Mouse (Mus musculus) lung, embryonic 14.5 days (tissue): ENCODE measurements around the gene Ap1ar. TPM values are rescaled to one million over a fixed set of nuclear protein-coding genes. Genes with fewer than 3 reads are reported as not detected.

Source experiments
- ATAC-seq: fragments of 200-750 bp; cut with Nextera tagmentation; 2 replicates; pipeline ENCODE4 v1.8.0; 2017; ENCODE audit warnings: mild to moderate bottlenecking, moderate TSS enrichment, moderate library complexity; ENCODE audit not compliant: insufficient read depth
- DNase-seq: peaks from one replicate; pipeline ENCODE4 v3.0.0-alpha.2; 2015
- H3K27ac ChIP-seq: fragments of 300-500 bp; sonication (generic); 2 replicates; pipeline ENCODE4 v1.5.1; 2014; ENCODE audit warnings: low read depth, mild to moderate bottlenecking, moderate library complexity
- H3K27me3 ChIP-seq: fragments of 300-500 bp; sonication (generic); 2 replicates; pipeline ENCODE4 v1.6.1; 2014; ENCODE audit warnings: low read length, control low read depth; ENCODE audit not compliant: insufficient read depth
- H3K36me3 ChIP-seq: fragments of 300-500 bp; sonication (generic); 2 replicates; pipeline ENCODE4 v1.6.1; 2014; ENCODE audit warnings: control low read depth; ENCODE audit not compliant: insufficient read depth
- H3K4me1 ChIP-seq: fragments of 300-500 bp; sonication (generic); 2 replicates; pipeline ENCODE4 v1.6.1; 2014; ENCODE audit warnings: antibody characterized with exemption, control low read depth; ENCODE audit not compliant: insufficient read depth
- H3K4me2 ChIP-seq: fragments of 300-500 bp; sonication (generic); 2 replicates; pipeline ENCODE4 v1.6.1; 2014; ENCODE audit warnings: mild to moderate bottlenecking
- H3K4me3 ChIP-seq: fragments of 300-500 bp; sonication (generic); 2 replicates; pipeline ENCODE4 v1.5.1; 2014; ENCODE audit warnings: low read depth, low read length
- H3K9ac ChIP-seq: fragments of 300-500 bp; sonication (generic); 2 replicates; pipeline ENCODE4 v1.6.1; 2014
- H3K9me3 ChIP-seq: fragments of 300-500 bp; sonication (generic); 2 replicates; pipeline ENCODE4 v1.6.1; 2016; ENCODE audit warnings: low read depth, low read length, control low read depth
- CTCF ChIP-seq: IDR thresholded peaks from 2 replicates; pipeline ENCODE4 v1.5.1; 2016; ENCODE audit warnings: antibody characterized with exemption, low read depth
- WGBS: fragments of 180-500 bp; shearing (Covaris S2); extraction: QIAGEN DNeasy Blood & Tissue Kit; methylation state at CpG from one replicate; pipeline ENCODE4 v1.1.7; 2014; 5-methylcytosine and 5-hydroxymethylcytosine counted together
- polyA plus RNA-seq: library from polyadenylated mRNA; unstranded; fragments of >200 nt; fragmentation: Nextera tagmentation; extraction: Ambion mirVana; gene quantifications from 2 replicates; pipeline ENCODE4 v1.2.1, GENCODE M21; 2014

Ap1ar gene
- polyA plus RNA-seq, 1 experiment from 2014 or later, result 69.5 TPM

- ATAC-seq (peak; percentile 0; the same call in 1 of the 2 replicates), DNase-seq (no peak)
- Histone ChIP-seq H3K9ac (peak overlapping the region; percentile 86), H3K36me3 (no peaks in the 10 kb centered on the region), H3K4me3 (peak overlapping the region; percentile 85), H3K27me3 (no peaks in the 10 kb centered on the region), H3K9me3 (no peaks in the 10 kb centered on the region), H3K4me2 (peak overlapping the region; percentile 91), H3K4me1 (peaks cover 5% of the 10 kb centered on the region; the same call in 1 of the 2 replicates), H3K27ac (peak overlapping the region; percentile 96)
- no peak for TF ChIP-seq CTCF
- WGBS, result 29% methylated on average over 8 of the region's 8 CpGs
Measured at GRCm38 (mm10) chr3:127837972-127838644, 785 bp upstream of the Ap1ar start.

DNA sequence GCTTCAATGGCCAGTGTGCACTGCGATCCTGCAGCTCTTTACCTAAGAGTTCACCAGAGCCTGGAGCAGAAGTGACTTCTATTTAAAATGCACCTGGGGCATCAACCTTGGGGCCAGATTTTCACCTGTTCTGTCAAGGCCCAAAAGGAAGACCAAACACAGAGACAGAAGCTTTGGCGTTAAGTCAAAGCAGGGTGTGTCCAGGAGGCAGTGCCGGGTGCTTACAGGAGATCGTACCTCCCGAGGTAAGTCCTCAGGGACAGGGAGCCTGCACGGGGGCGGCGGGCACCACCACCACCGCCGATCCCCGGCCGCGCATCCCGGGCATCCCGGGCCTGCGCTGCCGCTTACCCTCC is 547 bp downstream of the Ap1ar start:
- H3K9me3 ChIP-seq, result no peaks in the 10 kb centered on the region
- 0 out of 2 replicates have a peak, but pooled peaks cover 2% of the 10 kb centered on the region for H3K36me3 ChIP-seq
- no peaks in the 10 kb centered on the region for H3K27me3 ChIP-seq
- no peak for TF ChIP-seq CTCF
- H3K4me2 ChIP-seq, result peak overlapping the region; percentile 91
- ATAC-seq (0 out of 2 replicates have a peak, but pooled peaks have one; percentile 0), DNase-seq (peak; percentile 26)
- WGBS, result under 1% methylated on average over 17 of the region's 17 CpGs
- peak overlapping the region; percentile 85 for H3K4me3 ChIP-seq
- peak overlapping the region; percentile 96 for H3K27ac ChIP-seq
- peak overlapping the region; percentile 86 for H3K9ac ChIP-seq
- peaks cover 5% of the 10 kb centered on the region; the same call in 1 of the 2 replicates for H3K4me1 ChIP-seq

GRCm38 (mm10) chr3:127835594-127835993 is 1.7 kb downstream of the Ap1ar start:
- 81% methylated on average over 6 of the region's 6 CpGs for WGBS
- 0 out of 2 replicates have a peak, but pooled peaks cover 6% of the 10 kb centered on the region for H3K36me3 ChIP-seq
- no peaks in the 10 kb centered on the region for H3K27me3 ChIP-seq
- H3K4me2 ChIP-seq, result peak overlapping the region; percentile 91
- no peaks in the 10 kb centered on the region for H3K9me3 ChIP-seq
- H3K9ac ChIP-seq, result no peak overlapping the region
- H3K27ac ChIP-seq, result no peak overlapping the region
- peaks cover 5% of the 10 kb centered on the region; the same call in 1 of the 2 replicates for H3K4me1 ChIP-seq
- DNase-seq, result no peak
- TF ChIP-seq CTCF, result no peak
- H3K4me3 ChIP-seq, result no peak overlapping the region
- ATAC-seq, result no peak

DNA sequence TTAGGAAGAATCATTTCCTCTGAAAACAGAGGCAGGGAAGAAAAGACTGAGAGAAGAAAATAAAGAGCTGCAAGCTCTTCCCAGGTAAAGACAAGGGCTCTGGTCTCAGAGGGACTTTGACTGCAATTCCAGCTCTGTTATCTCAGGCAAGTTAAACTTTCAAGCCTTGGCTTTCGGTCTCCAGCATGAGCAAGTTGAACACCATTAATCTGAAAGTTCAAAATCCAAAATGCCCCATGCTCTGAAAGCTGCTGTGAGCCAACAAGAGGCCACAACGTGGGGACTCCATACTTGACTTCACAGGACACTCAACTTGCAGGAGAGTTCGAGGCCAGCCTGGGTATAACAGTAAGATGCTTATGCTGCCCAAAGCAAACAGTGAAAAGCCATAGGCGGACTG is 3.3 kb downstream of the Ap1ar start:
- peaks cover 5% of the 10 kb centered on the region; the same call in 1 of the 2 replicates for H3K4me1 ChIP-seq
- no peaks in the 10 kb centered on the region for H3K9me3 ChIP-seq
- DNase-seq (no peak), ATAC-seq (no peak)
- 0 out of 2 replicates have a peak, but pooled peaks cover 6% of the 10 kb centered on the region for H3K36me3 ChIP-seq
- H3K9ac ChIP-seq, result no peak overlapping the region
- no peak overlapping the region for H3K4me3 ChIP-seq
- WGBS, result 77% methylated on average over 4 of the region's 4 CpGs
- no peak overlapping the region for H3K4me2 ChIP-seq
- H3K27ac ChIP-seq, result no peak overlapping the region
- TF ChIP-seq CTCF, result no peak
- H3K27me3 ChIP-seq, result no peaks in the 10 kb centered on the region

DNA sequence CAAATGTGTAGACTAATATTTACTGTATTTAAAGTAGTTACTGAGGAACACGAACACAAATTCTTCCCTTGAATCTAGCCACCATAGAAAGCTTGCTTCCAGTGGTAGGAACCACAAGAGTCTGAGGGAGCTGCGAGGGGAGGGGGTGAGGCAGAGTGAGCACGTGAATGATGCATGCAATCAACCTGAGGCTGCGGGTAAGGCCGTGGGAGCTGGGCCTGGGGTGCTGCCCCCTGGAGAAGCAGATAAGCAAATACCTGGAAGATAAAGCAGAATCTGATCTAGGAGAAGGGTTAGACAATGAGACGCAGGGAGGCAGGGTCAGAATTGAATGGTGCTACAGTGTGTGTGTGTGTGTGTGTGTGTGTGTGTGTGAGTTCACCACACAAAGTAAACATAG is 6.2 kb downstream of the Ap1ar start:
- ATAC-seq, result no peak
- no peak for DNase-seq

GRCm38 (mm10) chr3:127830183-127830582 is 7.1 kb downstream of the Ap1ar start:
- 93% methylated on average over 10 of the region's 10 CpGs for WGBS
- Histone ChIP-seq H3K36me3 (0 out of 2 replicates have a peak, but pooled peaks cover 6% of the 10 kb centered on the region), H3K4me2 (no peak overlapping the region), H3K4me1 (no peaks in the 10 kb centered on the region; the same call in 1 of the 2 replicates), H3K9ac (no peak overlapping the region), H3K9me3 (no peaks in the 10 kb centered on the region), H3K27me3 (no peaks in the 10 kb centered on the region), H3K4me3 (no peak overlapping the region), H3K27ac (no peak overlapping the region)
- ATAC-seq, result no peak
- no peak for DNase-seq
- TF ChIP-seq CTCF, result no peak

More for the DNA sequence above, 6.2 kb downstream of the Ap1ar start:
- H3K9me3 ChIP-seq, result no peaks in the 10 kb centered on the region
- no peak for TF ChIP-seq CTCF
- H3K27ac ChIP-seq, result no peak overlapping the region
- 47% methylated on average over 6 of the region's 6 CpGs for WGBS
- no peak overlapping the region for H3K4me2 ChIP-seq
- H3K4me1 ChIP-seq, result peaks cover 2% of the 10 kb centered on the region; the same call in 1 of the 2 replicates
- H3K4me3 ChIP-seq, result no peak overlapping the region
- 0 out of 2 replicates have a peak, but pooled peaks cover 6% of the 10 kb centered on the region for H3K36me3 ChIP-seq
- H3K9ac ChIP-seq, result no peak overlapping the region
- no peaks in the 10 kb centered on the region for H3K27me3 ChIP-seq

GRCm38 (mm10) chr3:127827123-127827522 is 10.2 kb downstream of the Ap1ar start:
- Histone ChIP-seq H3K36me3 (peaks cover 8% of the 10 kb centered on the region), H3K4me2 (no peak overlapping the region), H3K4me3 (no peak overlapping the region), H3K9ac (no peak overlapping the region), H3K27ac (0 out of 2 replicates have a peak overlapping the region, but pooled peaks have one; percentile 51), H3K9me3 (no peaks in the 10 kb centered on the region), H3K4me1 (no peaks in the 10 kb centered on the region; the same call in 1 of the 2 replicates), H3K27me3 (no peaks in the 10 kb centered on the region)
- 22% methylated on average over 7 of the region's 7 CpGs for WGBS
- no peak for TF ChIP-seq CTCF
- DNase-seq (peak; percentile 80), ATAC-seq (peak; percentile 94)
